Mouse (Mus musculus) heart, adult 8-10 months (tissue): ENCODE measurements around the gene Man2a1. TPM values are rescaled to one million over a fixed set of nuclear protein-coding genes. Genes with fewer than 3 reads are reported as not detected.

Experiments used
- DNase-seq: peaks from one replicate; pipeline ENCODE4 v3.0.0; 2022; ENCODE audit warnings: low spot score
- total RNA-seq, 4 experiments: library from RNA; stranded (reverse); gene quantifications; 2 replicates each; pipeline ENCODE4 v1.2.4; 2022

Gene Man2a1
- total RNA-seq = 10 to 100 TPM; 13.3 to 19.1 (median 15.7) TPM

DNA sequence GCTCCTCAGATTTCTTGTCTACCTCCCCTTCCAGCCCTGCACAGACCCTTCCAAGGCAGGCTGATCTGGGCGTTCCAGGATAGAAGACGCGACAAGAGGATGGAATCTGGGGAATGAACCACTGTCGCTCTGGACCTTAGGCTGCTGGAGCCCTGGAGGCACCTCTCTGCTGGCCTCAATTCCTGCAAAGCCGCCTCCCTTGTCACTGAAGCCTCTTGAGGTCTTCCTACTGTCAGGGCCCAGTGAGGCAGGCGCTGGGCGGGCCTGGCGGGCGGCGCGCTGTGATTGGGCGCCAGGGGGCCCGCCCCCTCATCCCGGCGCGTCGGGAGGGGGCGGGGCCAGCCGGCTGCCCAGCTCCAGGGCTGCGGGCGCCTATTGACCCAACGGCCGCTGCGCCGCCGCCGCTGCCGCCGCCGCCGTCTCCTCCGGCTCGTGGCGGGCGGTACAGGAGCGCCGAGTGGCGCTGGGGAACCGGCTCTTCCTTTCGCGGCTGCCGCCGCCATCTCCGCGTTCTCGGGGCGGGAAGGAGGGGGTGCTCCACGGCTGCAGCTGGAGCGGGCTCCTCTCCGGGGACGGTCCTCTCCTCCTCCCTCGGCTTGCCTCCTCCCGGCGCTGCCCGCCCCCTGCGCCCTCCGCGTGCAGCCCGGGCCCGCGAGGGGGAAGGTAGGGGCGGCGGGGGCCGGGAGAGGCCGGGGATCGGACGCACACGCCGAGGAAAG, at the start of gene Man2a1:
Gene Man2a1 (plus strand): TSS at position 365 of the 719 bp plus-strand sequence.
- peak; percentile 88 for DNase-seq

DNA sequence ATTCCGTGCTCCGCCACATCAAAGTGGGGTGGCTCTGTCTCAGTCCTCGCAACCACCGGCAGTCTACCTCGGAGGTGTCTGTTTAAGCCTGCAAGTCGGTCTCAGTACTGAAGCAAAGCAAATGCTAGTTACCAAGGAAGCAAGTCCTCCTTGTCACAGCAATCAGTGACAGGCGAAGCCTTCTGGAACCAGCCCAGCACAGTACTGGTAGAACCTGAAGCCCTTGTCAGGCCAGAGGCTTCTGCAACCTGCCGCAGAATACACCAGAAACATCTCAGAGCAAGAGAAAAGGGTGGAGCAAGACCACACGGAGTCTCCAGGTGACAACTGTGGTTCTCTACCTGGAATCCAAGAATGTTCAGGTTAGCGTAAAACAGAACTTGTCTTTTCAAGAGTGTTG, 47.2 kb upstream of the Man2a1 start:
- DNase-seq = no peak

DNA sequence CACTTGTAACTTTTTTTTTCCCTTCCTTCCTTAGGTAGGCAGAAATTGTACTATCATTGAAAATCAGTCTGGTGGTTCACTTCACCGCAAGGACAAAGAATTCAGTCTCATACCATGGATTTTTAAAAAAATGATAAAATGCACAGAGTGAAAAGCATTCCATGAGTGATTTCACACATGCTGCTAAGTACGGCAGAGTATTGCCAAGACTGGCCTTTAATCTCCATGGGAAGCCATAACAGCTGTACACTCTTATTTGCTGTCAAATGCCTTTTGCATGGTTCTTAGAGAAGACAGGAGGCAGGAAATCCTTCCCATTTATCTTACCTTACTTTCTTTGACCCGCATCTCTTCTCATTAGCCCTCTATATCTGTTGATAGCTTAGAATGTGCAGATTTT, 45.6 kb upstream of the Man2a1 start:
- no peak for DNase-seq

DNA sequence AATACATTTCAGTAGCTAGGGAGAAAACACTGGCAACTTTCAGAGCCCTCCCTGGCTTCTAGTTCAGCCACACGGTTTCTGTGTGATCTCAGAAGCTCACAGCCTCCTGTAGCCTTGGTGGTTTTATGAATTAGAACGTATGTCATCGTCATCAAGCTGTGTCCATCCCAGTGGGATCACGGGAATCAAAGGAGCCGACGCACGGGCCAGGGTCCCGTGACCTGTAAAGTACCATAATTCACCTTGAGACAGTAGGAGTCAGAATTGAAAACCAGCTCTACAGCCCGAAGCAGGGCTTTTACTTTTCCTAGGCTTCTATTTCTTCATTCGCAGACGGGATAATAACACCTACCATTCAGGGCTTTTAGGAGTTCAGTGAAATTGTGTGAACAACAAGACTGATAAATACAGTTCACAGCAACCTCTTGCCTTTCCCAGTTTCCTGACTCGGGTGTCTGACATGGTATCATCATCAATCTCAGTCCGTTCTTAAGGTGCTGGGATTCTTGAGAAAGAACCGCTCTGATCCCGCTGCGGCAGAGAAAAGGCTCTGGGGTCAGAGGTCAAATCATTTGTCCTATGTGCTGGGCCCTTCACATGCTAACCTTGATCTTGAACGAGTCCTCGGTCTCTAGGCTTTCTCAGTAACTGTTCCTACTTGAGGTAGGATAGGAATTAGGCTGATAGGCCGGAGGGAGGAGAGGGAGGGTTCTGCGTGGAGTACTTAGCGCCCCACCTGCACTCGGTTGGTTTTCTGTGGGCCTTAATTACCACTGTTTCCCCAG, 43.7 kb upstream of the Man2a1 start:
- no peak for DNase-seq

DNA sequence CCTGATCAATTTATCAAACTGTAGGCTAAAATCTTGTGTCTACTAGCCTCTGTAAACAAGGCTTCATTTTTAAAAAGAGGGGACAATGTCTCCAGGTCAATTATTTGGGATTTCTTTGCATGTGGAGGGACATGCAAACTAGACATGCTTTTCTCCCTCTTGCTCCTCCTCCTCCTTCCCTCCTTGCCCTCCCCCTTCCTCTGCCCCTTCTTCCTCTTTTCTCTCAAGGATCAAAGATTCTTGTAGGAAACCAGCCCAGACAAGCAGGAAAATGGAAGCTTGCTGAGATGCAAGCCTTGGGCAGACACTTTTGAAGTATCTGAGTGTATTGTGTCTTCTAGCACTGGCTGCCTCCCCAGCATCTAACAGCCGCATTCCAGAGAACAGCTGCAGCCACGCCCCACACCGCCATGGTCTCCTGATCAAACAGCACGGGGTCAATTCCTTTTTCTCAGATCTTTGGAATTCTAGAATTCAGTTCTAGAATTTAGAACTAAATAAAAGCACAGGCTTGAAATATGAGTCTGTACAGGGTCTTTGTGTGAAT, 41.5 kb upstream of the Man2a1 start:
- no peak for DNase-seq

DNA sequence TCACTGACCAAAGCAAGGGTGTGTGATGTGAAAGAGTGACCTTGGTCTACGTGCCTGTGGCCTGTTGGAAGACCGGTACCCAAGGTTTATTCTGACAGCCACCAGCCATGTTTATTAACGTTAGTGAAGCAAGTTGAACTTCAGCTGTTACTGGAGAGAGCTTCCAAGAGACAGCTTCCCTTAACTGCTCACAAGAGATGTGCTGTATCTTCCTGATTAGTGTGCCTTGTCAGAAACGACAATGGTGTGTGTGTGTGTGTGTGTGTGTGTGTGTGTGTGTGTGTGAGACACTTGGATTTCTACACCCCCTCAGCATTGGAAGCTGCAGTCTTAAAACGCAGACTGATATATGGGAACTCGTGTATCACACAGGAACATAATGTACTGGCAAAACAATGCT, 34.1 kb upstream of the Man2a1 start:
- no peak for DNase-seq

DNA sequence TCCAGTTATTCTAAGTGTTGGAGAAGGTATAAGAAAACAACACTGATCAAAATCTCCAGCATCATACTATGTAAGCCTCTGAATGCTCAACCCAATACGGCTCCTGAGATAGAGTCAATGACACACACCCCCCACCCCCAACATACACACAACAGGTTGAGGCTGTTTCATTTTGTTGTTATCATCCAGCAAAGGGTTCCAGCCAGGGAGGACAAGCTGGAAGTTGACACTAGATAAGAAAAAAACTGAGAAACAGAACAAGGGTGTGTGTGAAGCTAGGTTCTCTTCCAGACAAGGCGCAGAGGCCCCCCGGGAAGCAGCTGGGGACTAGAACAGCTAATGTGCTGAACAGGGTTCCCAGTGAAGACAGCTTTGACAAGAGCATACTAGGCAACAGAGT, 33.0 kb upstream of the Man2a1 start:
- DNase-seq = no peak

DNA sequence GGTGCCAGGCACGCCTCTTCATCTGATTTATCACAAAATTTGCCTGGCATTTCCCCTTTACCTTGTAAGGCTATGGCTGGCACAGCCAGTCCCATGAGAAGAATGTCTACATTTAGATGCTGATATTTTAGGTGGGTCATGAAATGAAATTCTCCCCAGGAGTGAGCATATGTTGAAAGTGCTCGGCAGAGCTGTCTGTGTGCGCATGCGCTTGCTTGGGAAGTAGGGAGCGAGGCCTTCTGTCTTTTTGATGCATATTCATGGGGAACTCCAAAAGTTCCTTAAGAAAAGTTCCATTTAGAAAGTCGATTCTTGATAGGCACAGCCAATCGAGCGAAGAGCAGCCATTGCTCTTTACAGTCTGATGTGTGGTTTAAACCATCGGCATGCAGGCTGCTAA, 26.6 kb upstream of the Man2a1 start:
- DNase-seq = no peak

DNA sequence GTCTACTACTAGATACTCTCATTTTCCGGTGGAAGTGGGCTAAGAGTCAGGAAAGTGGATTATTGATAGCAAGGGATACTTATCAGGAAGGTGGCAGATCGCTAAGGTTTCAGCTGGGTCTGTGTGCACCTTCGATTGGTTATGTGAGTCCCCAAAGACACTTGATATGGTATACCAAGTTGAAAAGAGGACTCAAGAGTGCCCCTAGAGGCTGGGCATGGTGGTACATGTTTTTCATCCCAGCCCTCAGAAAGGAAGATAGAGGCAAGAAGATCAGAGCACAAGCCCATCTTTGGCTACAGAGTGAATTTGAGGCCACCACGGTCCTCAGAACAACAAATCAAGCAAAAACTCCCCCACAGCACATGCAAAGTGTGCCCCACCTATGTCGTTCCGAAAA, 25.3 kb upstream of the Man2a1 start:
- peak; percentile 19 for DNase-seq

DNA sequence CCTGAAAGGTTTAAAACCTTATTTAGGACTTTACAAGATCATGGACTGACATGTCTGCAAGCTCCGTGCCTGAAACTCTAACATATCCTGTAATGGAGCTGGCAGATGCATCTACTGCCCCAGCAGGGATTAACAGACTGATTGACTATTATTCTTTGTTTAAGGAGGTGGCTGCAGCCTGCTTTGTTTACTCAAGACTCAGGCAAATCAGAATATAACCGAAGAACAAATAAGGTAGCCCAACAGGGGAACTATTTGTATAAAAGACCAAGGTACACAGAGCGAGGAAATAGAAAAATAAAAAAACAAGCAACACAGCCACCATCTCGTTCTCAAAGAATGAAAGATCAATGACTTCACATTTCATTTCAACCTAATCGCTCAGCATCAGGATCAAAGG, 23.1 kb upstream of the Man2a1 start:
- DNase-seq = no peak

DNA sequence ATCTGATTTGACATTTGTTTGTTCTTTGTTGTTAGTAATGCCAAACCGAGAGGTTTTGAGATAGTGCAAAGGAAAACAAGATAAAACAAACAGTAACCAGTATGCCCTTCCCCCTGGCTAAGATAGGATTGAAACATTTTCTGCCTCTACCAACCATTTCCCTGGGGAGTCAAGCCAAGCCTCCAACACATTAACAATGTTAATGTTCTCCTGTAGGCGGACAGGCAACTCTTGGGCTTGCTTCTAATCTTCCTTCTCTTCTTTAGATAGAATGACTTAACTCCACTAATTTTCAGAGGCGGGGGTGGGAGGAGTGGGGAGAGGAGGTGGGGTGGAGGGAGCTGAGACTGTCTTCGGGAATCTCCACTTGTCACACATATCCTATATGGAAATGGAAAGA, 22.2 kb upstream of the Man2a1 start:
- no peak for DNase-seq

DNA sequence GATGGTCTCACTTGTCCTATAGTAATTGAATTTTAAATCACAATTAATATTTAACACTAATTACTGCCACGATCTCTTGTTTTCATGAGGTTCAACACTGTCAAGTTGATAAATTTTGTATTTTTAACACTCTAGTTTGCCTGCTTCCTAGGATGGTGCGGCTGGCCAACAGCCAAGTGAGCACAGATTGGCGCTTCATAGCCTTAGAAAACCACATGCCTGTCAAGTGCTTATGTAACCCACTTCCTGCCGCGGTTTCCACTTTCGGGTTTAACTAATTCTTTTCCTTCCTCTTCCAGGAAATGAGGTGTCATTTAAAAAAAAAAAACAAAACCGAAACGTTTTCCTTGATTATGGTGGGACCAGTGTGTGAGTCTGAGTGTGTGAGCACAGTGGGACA, 20.8 kb upstream of the Man2a1 start:
- DNase-seq = no peak

DNA sequence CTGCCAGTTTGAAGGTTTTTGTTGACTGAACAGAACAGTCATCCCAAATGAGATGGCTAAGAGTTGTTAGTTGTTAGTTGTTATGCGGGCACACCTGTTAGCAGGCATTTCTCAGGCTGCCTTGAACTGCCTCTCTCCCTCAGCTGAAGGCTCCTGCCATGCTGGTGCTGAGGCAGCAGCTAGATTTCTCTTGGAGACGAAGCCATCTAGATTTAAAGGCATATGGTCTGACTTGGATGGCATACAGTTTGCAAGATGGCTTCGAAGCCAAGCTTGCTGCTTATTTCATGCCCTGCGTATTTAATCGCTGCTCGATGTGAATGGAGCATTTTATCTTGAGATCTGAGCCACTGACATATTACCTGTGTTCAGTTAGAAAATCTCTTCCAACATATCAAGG, 19.4 kb upstream of the Man2a1 start:
- no peak for DNase-seq

DNA sequence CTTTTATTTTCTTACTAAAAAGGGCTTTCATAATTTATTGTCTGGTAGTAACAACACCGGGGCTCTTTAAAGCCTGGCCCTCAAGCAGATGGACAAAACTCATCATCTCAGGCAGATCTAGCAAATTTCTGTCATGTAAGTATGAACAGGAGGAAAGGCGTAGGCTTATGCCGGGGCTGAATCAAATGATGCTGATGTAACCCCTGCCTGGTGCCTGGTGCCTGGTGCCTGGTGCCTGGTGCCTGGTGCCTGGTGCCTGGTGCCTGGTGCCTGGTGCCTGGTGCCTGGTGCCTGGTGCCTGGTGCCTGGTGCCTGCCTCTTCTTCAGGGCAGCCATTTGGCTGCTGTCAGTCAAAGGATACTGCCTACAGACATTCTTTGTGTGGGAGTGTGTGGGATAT, 18.6 kb upstream of the Man2a1 start:
- DNase-seq = no peak

DNA sequence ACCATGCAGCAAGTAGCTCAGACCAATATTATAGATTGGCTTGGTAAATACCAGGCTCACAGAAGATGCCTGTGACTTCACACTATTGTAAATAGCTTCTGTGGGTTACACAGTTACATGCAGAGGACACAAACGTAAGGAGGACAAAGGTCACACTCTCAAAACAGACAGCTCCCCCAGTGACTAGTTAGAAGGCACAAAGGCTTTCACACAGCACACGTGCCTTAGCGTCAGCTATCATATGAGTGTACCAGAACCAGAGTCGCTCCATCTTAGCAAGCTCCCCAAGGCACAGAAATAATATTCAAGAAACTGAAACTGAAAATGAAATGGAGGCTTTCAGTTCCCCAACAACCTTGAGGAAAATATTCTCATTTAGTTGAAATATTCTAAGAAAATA, 10.1 kb upstream of the Man2a1 start:
- DNase-seq = no peak

DNA sequence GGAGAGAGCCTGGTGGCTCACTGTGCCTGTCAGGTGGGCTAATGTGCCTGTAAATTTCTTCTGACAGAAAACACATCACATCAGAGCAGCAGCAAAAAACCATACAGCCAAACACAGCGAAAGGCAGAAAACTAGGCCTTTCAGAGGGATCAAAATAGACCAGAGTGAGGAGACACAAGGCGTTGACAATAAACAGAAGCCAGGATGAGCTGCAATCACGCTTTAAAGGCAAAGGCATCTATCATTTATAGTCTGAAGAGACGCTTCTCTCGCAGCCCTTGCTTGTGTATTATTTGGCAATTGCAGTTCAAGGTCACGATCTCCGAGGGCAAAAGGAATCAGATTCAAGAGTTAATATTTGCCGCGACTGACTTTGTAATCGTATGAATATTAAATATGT, 9.2 kb upstream of the Man2a1 start:
- DNase-seq = no peak

DNA sequence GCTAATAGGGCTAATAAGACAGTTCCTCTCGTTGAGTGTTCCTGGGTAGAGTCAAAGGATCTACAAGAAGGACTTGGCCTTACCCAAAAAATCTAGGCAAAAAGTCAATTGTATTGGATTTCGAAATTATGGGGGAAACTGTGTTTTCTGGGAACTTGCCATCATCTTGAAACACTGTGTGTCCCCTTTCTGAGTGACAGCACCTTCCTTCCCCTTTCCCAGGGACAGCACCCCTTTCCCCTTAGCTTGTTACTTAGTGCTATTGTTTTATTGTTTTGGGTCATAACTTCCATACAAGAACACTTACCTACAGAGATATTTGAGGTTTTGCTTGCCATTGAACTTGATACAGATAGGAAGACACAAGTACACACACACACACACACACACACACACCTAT, 8.2 kb upstream of the Man2a1 start:
- DNase-seq = no peak

DNA sequence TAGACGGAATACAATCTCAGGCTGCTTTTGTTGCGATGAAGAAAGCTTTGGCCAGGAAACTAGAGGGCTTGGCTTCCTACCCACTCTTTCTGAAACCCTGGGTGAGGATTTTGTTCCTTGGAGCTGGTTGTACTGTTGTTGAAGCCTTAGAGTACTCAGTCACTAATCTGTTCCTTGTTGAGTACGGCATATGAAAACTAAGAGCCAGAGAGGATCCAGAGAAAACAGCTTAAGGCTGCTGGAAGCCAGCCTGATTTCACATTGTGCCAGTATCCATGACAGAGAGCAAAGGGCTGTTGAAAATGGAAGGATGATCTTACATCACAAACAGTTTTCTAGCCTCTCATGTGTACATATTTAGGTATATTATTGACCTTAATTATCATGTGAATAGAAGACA, 7.7 kb upstream of the Man2a1 start:
- DNase-seq = no peak

DNA sequence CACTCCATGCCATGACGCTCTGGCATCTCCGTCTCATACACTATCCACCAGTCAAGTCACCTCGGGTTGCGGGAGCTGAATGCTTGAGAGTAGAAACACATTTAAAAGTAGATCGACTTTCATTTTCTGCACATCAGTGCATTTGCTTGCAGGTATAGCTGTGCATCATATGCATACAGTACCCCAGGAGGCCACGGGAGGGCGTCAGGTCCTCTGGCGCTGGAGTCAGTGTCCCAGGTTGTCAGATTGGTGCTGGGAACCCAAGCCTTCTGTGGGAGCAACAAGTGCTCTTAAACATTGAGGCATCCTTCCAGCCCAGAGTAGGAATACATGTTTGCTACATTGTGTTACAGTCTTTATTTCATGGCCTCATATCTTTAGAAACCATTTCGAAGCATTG, 2.8 kb upstream of the Man2a1 start:
- no peak for DNase-seq

DNA sequence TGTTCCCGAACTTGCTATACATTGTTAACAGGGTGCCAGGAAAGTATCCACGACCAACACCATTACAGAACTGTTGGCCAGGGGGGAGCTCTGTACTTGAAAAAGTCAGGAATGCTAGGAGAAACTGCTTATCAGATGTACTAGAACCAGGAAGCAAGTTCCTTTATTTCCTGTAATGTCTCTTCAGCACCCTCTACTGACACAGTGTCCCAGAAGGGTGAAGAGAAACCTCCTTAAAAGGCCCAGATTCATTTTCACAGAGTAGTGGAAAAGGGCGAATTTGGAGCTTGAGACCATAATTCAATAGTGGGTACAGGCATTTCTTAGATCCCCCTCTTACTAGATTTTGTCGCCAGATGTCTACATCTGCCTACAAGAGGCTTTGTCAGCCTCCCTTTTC, 620 bp upstream of the Man2a1 start:
- DNase-seq = peak; percentile 50

DNA sequence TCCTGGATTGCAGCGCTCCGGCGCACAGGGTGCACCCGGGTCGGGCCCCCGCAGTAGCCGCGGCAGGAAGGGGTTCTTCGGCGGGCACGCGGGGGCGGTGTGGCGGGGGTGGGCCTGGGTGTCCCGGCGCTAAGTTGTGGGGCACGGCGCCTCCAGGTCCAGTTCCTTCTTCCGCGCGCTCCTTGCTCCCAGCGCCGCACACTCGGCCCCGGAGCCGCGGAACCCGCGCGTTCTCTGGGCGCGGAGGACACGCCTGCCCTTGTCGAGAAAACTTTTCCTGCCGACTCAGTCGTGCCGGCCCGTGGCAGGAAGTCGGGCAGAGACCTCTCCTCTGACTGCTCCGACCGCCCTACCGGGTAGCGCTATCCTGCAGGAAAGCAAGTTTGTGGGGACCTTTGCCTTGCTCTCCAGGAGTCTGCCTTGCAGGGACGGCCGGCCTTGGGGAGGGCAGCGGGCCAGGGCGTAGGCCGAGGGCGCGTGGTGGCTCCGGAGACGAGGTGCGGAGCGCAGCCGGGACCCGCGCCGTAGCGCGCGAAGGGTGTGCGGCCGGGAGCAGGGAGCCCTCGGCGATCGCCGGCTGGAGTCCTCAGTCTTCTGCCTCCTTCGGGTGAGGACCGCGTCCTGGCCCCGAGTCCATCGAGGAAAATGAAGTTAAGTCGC, 685 bp downstream of the Man2a1 start:
- DNase-seq = peak; percentile 64

DNA sequence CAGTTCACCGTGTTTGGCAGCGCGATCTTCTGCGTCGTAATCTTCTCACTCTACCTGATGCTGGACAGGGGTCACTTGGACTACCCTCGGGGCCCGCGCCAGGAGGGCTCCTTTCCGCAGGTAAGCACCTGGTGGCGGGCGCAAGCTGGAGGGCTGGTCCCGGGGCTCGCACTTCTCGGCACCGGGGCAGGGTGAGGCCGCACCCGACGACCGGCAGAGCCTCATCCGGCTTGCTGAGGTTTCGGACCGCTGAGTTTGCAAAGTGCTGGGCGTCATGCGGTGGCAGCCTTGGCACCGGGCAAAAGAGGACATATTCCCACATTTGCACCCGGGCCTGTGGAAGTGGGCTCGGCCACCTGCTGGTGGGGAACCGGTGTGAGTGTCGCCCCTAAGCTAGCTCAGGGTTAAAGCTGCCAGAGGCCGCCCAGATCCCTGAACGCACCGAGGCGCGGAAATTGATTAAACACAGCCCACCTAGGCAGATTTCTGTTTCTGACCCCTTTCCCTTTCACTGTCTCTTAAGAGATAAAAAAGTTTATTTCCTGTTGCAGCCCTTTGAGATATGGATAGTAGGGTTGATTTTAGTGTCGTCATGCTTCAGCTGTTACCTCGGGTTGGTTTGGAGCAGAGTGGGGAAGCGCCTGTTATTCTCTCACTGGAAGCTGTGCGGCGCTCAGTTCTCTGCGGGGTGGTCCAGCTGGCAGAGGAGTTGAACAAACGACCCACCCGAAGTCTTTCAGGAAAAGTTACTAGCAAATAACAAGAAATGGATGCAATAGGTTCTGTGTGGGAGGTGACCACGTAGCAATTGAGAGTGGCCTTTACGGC, 1.4 kb downstream of the Man2a1 start:
- DNase-seq = peak; percentile 74
